Mouse (Mus musculus) large intestine, adult 2 months (tissue): Measurements from ENCODE around the gene Cdh13. TPM values are rescaled to one million over a fixed set of nuclear protein-coding genes. Genes with fewer than 3 reads are reported as not detected.

Experiments
- DNase-seq: peaks from one replicate; pipeline ENCODE4 v3.0.0-alpha.2; 2012; ENCODE audit warnings: low read depth, low spot score
- WGBS: fragments of 180-500 bp; shearing (Covaris S2); methylation state at CpG from one replicate; pipeline ENCODE4 v1.1.7; 2018; 5-methylcytosine and 5-hydroxymethylcytosine counted together
- polyA plus RNA-seq: library from polyadenylated mRNA; depleted of rRNA; stranded (reverse); fragments of >200 nt; gene quantifications from 2 replicates; pipeline ENCODE4 v1.2.3, GENCODE M21; 2012

Cdh13 gene
- polyA plus RNA-seq, 1 experiment, result 3.6 TPM

GRCm38 (mm10) chr8:118436751-118437150 lies 153.2 kb downstream of the Cdh13 start:
- no peak for DNase-seq
- 75% methylated on average over 5 of the region's 5 CpGs for WGBS

DNA sequence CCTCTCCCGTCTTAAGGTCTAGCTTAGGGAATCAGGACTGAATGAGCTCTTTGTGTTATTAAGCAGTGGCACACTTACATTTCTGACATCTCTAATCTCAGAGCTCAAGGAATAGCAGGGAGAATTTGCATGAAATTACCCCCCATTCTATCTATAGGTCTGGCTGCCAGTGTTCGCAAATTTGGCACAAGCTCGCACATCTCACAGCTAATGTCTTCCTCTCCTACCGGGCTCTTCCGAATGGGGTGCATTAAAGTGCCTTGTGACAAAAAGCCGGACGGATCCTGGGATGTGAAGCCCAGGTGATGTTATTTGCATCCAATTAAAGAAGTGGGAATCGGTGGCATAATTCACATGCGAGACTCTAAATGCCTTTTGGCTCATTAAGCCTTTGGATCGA lies 153.6 kb downstream of the Cdh13 start:
- 82% methylated on average over 10 of the region's 10 CpGs for WGBS

GRCm38 (mm10) chr8:118437874-118438273 lies 154.3 kb downstream of the Cdh13 start:
- no peak for DNase-seq
- WGBS, result 54% methylated on average over 3 of the region's 3 CpGs

More for the DNA sequence above, 153.6 kb downstream of the Cdh13 start:
- no peak for DNase-seq

GRCm38 (mm10) chr8:118439857-118440256 lies 156.3 kb downstream of the Cdh13 start:
- DNase-seq, result no peak
- WGBS, result 65% methylated on average over 5 of the region's 5 CpGs

GRCm38 (mm10) chr8:118443361-118443760 lies 159.8 kb downstream of the Cdh13 start:
- DNase-seq, result no peak
- 58% methylated on average over 3 of the region's 3 CpGs for WGBS

GRCm38 (mm10) chr8:118444651-118445207 lies 161.2 kb downstream of the Cdh13 start:
- 72% methylated on average over 8 of the region's 8 CpGs for WGBS
- no peak for DNase-seq

- WGBS, result 82% methylated on average over 9 of the region's 9 CpGs
- DNase-seq, result no peak
These were observed 163.0 kb downstream of the Cdh13 start for GRCm38 (mm10) chr8:118446516-118446915.

- no peak for DNase-seq
- WGBS, result 93% methylated on average over 6 of the region's 6 CpGs
These were observed 164.5 kb downstream of the Cdh13 start for GRCm38 (mm10) chr8:118448011-118448410.

DNA sequence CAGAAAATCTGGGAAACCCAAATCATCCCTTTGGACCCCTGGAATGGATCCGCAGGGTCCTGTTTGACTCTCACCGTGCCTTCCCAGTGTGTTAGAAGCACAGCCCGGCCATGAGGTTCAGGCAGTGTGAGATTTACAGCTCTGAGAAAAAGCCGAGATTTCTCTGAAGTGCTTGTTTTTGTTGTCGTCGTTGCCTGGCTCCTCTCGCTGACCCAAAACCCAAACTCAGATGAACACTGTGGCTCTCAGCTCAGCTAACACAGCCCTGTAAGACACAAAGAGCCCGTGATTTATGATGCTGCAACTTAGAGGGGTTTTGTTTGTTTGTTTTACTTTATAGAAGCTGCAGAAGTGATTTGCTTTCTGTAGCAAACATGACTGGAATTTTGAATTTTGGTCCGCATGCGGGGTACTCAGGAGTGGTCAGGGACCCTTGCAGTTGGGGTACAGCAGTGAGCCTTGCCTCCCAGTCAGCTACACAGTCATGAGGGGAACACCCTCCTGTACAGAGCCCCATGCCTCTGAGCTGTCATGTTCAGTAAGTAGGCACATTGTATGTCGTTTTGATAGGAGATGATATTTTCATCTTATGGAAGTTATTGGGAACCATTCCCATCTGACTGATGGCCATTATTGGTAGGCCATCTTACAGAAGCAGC lies 169.0 kb downstream of the Cdh13 start:
- WGBS, result 42% methylated on average over 11 of the region's 11 CpGs
- no peak for DNase-seq

GRCm38 (mm10) chr8:118455245-118455644 lies 171.7 kb downstream of the Cdh13 start:
- DNase-seq, result no peak
- WGBS, result 51% methylated on average over 3 of the region's 3 CpGs

GRCm38 (mm10) chr8:118465330-118465948 lies 181.9 kb downstream of the Cdh13 start:
- 90% methylated on average over 3 of the region's 3 CpGs for WGBS
- DNase-seq, result no peak

DNA sequence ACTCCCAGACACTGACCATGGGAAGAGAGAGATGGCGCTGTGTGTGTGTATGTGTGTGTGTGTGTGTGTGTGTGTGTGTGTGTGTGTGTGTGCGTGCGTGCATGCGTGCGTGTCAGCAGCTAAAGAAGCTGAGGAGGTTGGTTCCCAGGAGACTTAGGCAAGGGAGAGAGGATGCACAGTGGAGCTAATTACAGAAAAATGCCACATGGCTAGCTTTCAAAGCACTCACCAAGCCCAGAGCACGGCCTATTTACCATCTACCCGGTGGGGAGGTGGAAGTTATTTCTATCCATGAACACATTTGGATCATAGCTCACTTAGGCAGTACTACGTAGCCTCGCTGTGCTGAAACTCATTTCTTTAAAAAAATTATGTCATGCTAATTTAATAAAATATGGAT lies 194.1 kb downstream of the Cdh13 start:
- no peak for DNase-seq
- WGBS, result 84% methylated on average over 9 of the region's 9 CpGs

- 60% methylated on average over 4 of the region's 4 CpGs for WGBS
These were observed 205.2 kb downstream of the Cdh13 start for GRCm38 (mm10) chr8:118488735-118489134.

DNA sequence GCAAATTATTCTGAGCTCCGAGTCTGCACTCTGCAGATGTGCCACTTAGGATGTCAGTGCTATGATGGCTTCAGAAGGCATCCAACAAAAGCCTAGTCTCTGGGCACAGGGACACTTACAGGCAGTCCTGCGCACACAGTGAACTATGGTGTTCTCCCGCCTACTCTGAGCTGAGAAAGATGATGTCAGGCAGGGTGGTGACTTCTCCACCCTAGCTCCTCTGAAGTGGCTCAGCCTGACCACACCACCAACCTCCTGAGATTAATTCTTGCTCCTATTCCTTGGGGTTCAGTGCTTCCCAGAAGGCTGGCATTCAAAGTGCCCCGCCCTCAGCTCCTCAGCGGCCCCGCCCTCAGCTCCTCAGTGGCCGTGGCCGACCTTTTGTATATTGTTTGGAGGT lies 219.0 kb downstream of the Cdh13 start:
- no peak for DNase-seq
- WGBS, result 48% methylated on average over 8 of the region's 8 CpGs

More at GRCm38 (mm10) chr8:118488735-118489134, 205.2 kb downstream of the Cdh13 start:
- no peak for DNase-seq

- no peak for DNase-seq
- WGBS, result 73% methylated on average over 5 of the region's 5 CpGs
These were observed 225.9 kb downstream of the Cdh13 start for GRCm38 (mm10) chr8:118509426-118509825.

DNA sequence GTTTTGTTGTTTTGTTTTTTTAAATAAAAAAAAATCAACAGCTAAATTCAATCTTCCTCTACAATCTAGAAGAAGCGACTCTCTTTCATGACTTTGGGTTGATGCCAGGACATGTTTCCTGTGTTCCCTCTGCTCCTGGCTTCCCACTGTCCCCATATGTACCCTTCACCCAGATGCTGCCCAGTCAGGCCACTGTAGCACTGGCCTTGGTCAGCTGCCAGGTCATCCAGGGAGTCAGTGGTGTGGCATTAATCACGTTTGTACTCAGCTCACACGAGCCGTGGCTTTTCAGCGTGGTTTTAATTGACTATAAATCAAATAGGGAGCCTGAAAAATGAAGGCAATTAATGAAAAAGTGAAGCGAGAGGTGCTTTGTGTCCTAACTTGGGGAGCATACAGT lies 229.7 kb downstream of the Cdh13 start:
- 65% methylated on average over 6 of the region's 6 CpGs for WGBS
- DNase-seq, result no peak

GRCm38 (mm10) chr8:118515616-118516015 lies 232.1 kb downstream of the Cdh13 start:
- DNase-seq, result no peak
- WGBS, result 86% methylated on average over 5 of the region's 6 CpGs

GRCm38 (mm10) chr8:118517071-118517470 lies 233.5 kb downstream of the Cdh13 start:
- 65% methylated on average over 4 of the region's 4 CpGs for WGBS

DNA sequence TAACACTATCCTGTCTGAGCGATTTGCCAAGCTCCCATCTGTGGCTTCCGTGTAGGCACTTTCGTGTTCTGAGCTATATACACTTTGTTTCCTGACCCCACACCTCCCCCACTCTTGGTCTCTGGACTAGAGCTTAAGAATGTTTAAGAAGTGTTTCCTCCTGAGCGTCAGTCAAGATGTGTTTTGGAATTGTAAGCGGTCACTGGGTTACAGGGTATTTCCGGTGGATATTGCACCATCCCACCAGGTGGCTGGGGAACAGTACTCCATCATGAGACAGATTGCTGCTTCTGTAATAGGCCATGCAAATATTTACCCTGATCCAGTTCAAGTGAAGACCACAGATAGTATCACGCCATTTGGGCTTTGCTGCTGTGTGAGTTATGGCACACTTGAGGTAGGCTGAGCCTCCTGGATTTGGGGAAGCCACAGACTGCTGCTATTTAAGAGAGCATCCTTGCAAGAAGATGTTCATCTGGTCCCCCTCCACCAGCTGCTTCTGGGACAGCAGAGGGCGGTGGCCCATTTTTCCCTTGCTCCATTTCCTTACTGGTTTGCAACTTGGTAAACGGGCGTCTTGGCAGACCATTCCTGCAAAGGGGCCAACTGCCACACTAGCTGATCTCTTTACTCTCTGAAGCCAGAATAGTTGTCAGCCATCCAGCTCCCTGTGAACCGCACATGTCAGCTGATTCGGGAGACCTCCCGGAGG lies 234.7 kb downstream of the Cdh13 start:
- 50% methylated on average over 13 of the region's 13 CpGs for WGBS
- no peak for DNase-seq

More at GRCm38 (mm10) chr8:118517071-118517470, 233.5 kb downstream of the Cdh13 start:
- no peak for DNase-seq

DNA sequence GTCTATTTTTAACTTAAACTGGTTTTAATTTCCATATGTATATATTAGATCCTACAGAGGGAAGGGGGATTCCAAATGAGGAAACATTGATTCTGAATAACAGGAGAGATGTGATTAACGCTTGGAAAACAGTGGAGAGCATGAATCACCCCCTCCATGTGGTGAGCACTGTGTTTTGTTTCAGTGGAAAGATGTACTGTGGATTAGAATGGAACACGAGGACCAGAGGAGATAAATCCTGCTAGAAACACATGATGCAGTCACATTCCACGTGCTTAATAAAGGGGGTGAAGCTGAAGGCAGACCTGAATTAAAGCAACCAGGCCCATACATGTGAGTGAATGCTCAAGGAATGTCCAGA lies 235.2 kb downstream of the Cdh13 start:
- WGBS, result 40% methylated on average over 3 of the region's 3 CpGs
- no peak for DNase-seq

DNA sequence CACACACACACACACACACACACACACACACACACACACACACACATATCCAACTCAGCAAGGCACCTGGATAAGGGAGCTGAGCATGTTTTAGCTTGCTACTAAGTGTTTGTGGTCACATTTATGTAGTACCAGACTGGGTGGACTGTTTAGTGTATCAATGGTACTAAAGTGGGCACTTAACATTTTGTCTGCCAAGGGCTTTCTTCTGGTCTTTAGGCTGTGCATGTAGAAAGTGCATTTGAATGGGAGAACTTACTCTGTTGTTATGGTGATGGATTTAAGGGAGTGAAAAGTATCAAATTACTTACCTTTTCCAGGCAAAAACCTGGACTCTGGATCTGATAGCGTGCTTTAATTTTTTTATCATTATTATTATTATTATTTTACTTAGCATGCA lies 240.4 kb downstream of the Cdh13 start:
- 85% methylated on average over 1 of the region's 1 CpGs for WGBS
- DNase-seq, result no peak
